Mouse (Mus musculus) cortical plate, adult 2 months (tissue): ENCODE measurements around the gene Itgav.

Source experiments
- CTCF ChIP-seq: fragments of 200-500 bp; IDR thresholded peaks from 2 replicates; pipeline ENCODE4 v1.5.1; 2011; ENCODE audit warnings: mild to moderate bottlenecking, control low read depth, low read length; ENCODE audit not compliant: insufficient read depth; ENCODE audit errors: extremely low read depth
- POLR2A ChIP-seq: fragments of 200-500 bp; IDR thresholded peaks from 2 replicates; pipeline ENCODE4 v1.6.1; 2011; ENCODE audit warnings: mild to moderate bottlenecking, low read length, control low read depth; ENCODE audit not compliant: insufficient read depth; ENCODE audit errors: extremely low read depth

- TF ChIP-seq POLR2A (no peak), CTCF (no peak)
These were observed 108.7 kb downstream of the Itgav start for GRCm38 (mm10) chr2:83832903-83833302.
